Comparison of ENCODE assay signal across 8 mouse cellular contexts in genomic region chr13:95765017-95765416, GRCm38 (mm10).
DNase-seq lines count a peak whose midpoint lies in the region; TF ChIP-seq lines count a peak whose summit lies in the region.

No protein-coding gene starts in this region.

- TF ChIP-seq POLR2A in kidney, adult 2 months (IDR thresholded peaks at IDR 0.05; ENCODE audit: low read depth, low read length) = no peak

- no peaks in the 10 kb centered on the region for H3K36me3 ChIP-seq in heart, embryonic 10.5 days
- no peaks in the 10 kb centered on the region for H3K36me3 ChIP-seq in kidney, adult 2 months (ENCODE audit: control insufficient read depth, insufficient read depth, low read length)

- H3K27me3 ChIP-seq in heart, embryonic 10.5 days (ENCODE audit: insufficient read depth, poor library complexity, severe bottlenecking) = no peaks in the 10 kb centered on the region
- no peaks in the 10 kb centered on the region for H3K27me3 ChIP-seq in kidney, adult 2 months (replicated peaks; ENCODE audit: control insufficient read depth, insufficient read depth, low read length)

- H3K9me3 ChIP-seq in heart, embryonic 10.5 days = no peaks in the 10 kb centered on the region

- DNase-seq in right cerebral cortex, postnatal 4 days = peak; percentile 12
- DNase-seq in right cerebral cortex, postnatal 25 days = no peak
- DNase-seq in heart, embryonic 10.5 days (ENCODE audit: low spot score) = peak; percentile 80
- peak; percentile 71 for DNase-seq in kidney, adult 2 months
- peak; percentile 22 for DNase-seq in lung, postnatal 14 days
- DNase-seq in retina, postnatal 7 days (ENCODE audit: low read depth, low spot score) = peak; percentile 21
- no peak for DNase-seq in cerebellum, adult 11 months
- no peak for DNase-seq in gastrocnemius, postnatal 4 days (ENCODE audit: low spot score in 2 of 2)

- H3K4me1 ChIP-seq in heart, embryonic 10.5 days = peaks cover 25% of the 10 kb centered on the region
- peaks cover 14% of the 10 kb centered on the region for H3K4me1 ChIP-seq in kidney, adult 2 months (ENCODE audit: control insufficient read depth, insufficient read depth, low read length)

- peak overlapping the region; percentile 67 for H3K27ac ChIP-seq in heart, embryonic 10.5 days
- H3K27ac ChIP-seq in kidney, adult 2 months (ENCODE audit: insufficient read depth, low read depth, low read length) = no peak overlapping the region

- no peak for TF ChIP-seq CTCF in kidney, adult 2 months (conservative IDR thresholded peaks at IDR 0.05; ENCODE audit: insufficient read depth, insufficient read length, low read depth, low read length)

- WGBS in heart, embryonic 10.5 days = 11% methylated on average over 9 of the region's 9 CpGs
- WGBS in kidney, adult 2 months = 46% methylated on average over 9 of the region's 9 CpGs

- peak overlapping the region; percentile 8; the same call in 1 of the 2 replicates for H3K4me3 ChIP-seq in heart, embryonic 10.5 days
- H3K4me3 ChIP-seq in kidney, adult 2 months (ENCODE audit: insufficient read depth, low read depth, low read length) = no peak overlapping the region

Comparison
In these comparisons a context has a peak if more than half of its experiments do, and no peak if none do; other contexts are left out.
1. DNase-seq: peak in right cerebral cortex, postnatal 4 days (single experiment), heart, embryonic 10.5 days (single experiment), kidney, adult 2 months (single experiment), lung, postnatal 14 days (single experiment) and retina, postnatal 7 days (single experiment); none in right cerebral cortex, postnatal 25 days (single experiment), cerebellum, adult 11 months (single experiment) and gastrocnemius, postnatal 4 days (0 of 2).